Mouse (Mus musculus) neural tube, embryonic 12.5 days (tissue): ENCODE measurements around the gene Phlpp2. TPM values are rescaled to one million over a fixed set of nuclear protein-coding genes. Genes with fewer than 3 reads are reported as not detected.

ENCODE experiments used
- ATAC-seq: fragments of 200-750 bp; cut with Nextera tagmentation; 2 replicates; pipeline ENCODE4 v1.8.0; 2017; ENCODE audit warnings: low read depth, mild to moderate bottlenecking, moderate TSS enrichment, moderate library complexity; ENCODE audit not compliant: low FRiP score
- H3K27ac ChIP-seq: fragments of 300-500 bp; sonication (generic); 2 replicates; pipeline ENCODE4 v1.5.1; 2016
- H3K27me3 ChIP-seq: fragments of 300-500 bp; sonication (generic); replicated peaks from 2 replicates; pipeline ENCODE4 v1.6.1; 2016; ENCODE audit warnings: mild to moderate bottlenecking
- H3K36me3 ChIP-seq: fragments of 300-500 bp; sonication (generic); 2 replicates; pipeline ENCODE4 v1.6.1; 2016; ENCODE audit warnings: mild to moderate bottlenecking
- H3K4me1 ChIP-seq: fragments of 300-500 bp; sonication (generic); 2 replicates; pipeline ENCODE4 v1.6.1; 2016
- H3K4me2 ChIP-seq: fragments of 300-500 bp; sonication (generic); replicated peaks from 2 replicates; pipeline ENCODE4 v1.6.1; 2016; ENCODE audit warnings: mild to moderate bottlenecking
- H3K4me3 ChIP-seq: fragments of 300-500 bp; sonication (generic); 2 replicates; pipeline ENCODE4 v1.5.1; 2016
- H3K9ac ChIP-seq: fragments of 300-500 bp; sonication (generic); 2 replicates; pipeline ENCODE4 v1.6.1; 2016; ENCODE audit warnings: mild to moderate bottlenecking
- H3K9me3 ChIP-seq: fragments of 300-500 bp; sonication (generic); 2 replicates; pipeline ENCODE4 v1.6.1; 2016; ENCODE audit warnings: mild to moderate bottlenecking
- WGBS: fragments of 180-500 bp; shearing (Covaris S2); methylation state at CpG from one replicate; pipeline ENCODE4 v1.1.7; 2016; 5-methylcytosine and 5-hydroxymethylcytosine counted together
- polyA plus RNA-seq: library from polyadenylated mRNA; unstranded; fragments of >200 nt; fragmentation: Nextera tagmentation; extraction: Ambion mirVana; gene quantifications from 2 replicates; pipeline ENCODE4 v1.2.1, GENCODE M21; 2016

The Phlpp2 gene
- polyA plus RNA-seq, 1 experiment from 2014 or later, result 3.3 TPM

DNA sequence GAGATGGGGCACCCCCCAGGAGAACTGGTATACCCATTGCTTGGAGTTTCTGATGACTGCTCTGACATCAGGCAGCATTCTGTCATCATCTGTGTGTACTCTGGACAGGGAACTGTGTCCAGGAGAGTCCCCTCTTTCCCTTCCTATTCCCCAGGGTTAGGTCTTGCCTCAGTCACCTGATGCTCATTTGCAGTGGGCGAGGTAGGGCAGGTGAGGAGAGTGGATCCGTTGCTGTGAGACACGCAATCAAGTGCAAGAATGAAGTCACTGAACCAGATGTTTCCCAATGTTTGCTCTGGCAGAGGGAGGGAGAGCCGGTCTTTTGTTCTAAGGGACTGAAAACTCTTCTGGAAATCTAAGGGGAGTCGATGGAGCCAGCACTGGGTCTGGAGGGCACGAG is 111.0 kb downstream of the Phlpp2 start:
- Histone ChIP-seq H3K27me3 (no peaks in the 10 kb centered on the region; the same call in 1 of the 2 replicates), H3K9ac (no peak overlapping the region), H3K4me1 (peaks cover 2% of the 10 kb centered on the region; the same call in 1 of the 2 replicates), H3K9me3 (peaks cover 9% of the 10 kb centered on the region; the same call in 1 of the 2 replicates), H3K4me2 (no peak overlapping the region), H3K36me3 (no peaks in the 10 kb centered on the region), H3K4me3 (no peak overlapping the region), H3K27ac (no peak overlapping the region)
- ATAC-seq, result no peak
- WGBS, result 77% methylated on average over 6 of the region's 6 CpGs

DNA sequence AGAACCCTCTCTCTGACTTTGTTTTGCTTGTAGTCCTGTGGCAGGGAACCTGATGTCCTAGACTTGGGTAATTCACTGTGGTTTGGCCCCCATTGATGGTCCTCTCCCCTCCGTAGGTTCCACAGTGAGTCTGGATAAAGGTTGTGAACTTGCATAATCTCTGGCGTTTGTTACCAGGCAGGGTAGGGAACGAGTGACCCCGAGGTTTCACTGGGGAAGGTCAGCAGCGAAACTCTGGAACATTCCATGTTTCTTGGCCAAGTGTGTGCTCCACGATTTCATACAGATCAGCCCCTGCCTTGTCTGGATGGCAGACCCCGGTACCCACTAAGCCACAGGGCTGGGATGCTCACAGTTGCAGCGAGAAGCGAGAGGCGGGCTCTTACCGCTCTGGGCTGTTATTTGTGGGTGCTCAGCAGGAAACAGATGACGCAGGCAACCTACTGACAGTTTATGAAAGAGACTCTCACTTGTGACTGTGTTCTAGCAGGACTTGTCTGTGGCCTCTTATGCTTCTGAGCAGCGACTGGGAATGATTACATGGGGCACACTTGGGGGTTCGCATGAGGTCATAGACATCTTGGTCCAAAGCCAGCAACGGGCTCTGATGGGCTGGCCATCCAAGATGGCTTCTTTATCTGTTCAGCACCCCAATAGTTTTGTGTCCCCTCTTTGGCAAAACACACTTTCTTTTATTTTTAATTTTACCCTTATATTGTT is 114.2 kb downstream of the Phlpp2 start:
- ATAC-seq, result no peak
- WGBS, result 74% methylated on average over 15 of the region's 15 CpGs

DNA sequence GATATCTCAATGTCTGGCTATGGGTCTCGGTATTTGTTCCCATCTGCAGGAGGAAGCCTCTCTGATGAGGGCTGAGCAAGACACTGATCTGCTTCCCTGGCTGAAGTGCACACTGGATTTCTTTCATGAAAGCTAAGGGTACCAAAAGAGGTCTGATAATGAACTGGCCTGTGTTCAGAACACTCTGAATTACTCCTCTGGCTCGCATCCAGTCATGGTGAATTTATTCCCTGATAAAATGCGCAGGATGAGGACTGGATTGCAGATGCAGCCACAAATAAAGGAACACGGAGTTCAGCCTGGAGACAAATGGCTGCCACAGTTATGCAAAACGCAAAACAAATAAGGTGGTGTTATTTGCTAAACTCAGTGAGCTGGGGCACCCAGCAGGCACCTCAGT is 115.6 kb downstream of the Phlpp2 start:
- 0 out of 2 replicates have a peak, but pooled peaks have one; percentile 29 for ATAC-seq
- Histone ChIP-seq H3K36me3 (no peaks in the 10 kb centered on the region), H3K4me3 (no peak overlapping the region), H3K9me3 (no peaks in the 10 kb centered on the region), H3K27ac (no peak overlapping the region), H3K27me3 (no peaks in the 10 kb centered on the region; the same call in 1 of the 2 replicates), H3K9ac (no peak overlapping the region), H3K4me1 (peaks cover 4% of the 10 kb centered on the region; the same call in 1 of the 2 replicates), H3K4me2 (no peak overlapping the region)
- WGBS, result 17% methylated on average over 5 of the region's 5 CpGs

More for the DNA sequence above, 114.2 kb downstream of the Phlpp2 start:
- Histone ChIP-seq H3K27me3 (no peaks in the 10 kb centered on the region; the same call in 1 of the 2 replicates), H3K4me3 (no peak overlapping the region), H3K4me2 (no peak overlapping the region), H3K9ac (no peak overlapping the region), H3K4me1 (peaks cover 4% of the 10 kb centered on the region; the same call in 1 of the 2 replicates), H3K27ac (no peak overlapping the region), H3K36me3 (no peaks in the 10 kb centered on the region), H3K9me3 (no peaks in the 10 kb centered on the region)

DNA sequence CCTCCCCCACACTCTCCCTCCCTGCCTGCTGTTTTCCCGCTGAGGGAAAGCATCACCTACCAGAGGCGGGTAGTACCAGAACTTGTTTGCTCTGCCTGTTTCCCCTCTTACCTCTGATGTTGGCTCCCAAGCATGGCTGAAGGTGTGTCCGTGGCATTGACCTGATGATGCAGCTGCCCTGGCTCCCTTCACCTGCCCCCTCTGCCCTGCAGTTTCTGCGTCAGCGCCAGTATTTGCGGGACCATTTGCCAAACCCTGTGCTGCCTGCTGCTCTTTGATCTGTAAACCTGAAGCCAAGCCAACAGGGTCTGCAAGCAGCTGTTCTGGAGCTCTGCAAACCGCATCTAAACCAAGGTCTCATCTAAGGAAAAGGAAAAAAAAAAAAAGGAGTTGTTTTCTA is 118.0 kb downstream of the Phlpp2 start:
- Histone ChIP-seq H3K27ac (no peak overlapping the region), H3K4me1 (peaks cover 4% of the 10 kb centered on the region; the same call in 1 of the 2 replicates), H3K9me3 (no peaks in the 10 kb centered on the region), H3K4me3 (no peak overlapping the region), H3K9ac (no peak overlapping the region), H3K4me2 (no peak overlapping the region), H3K27me3 (no peaks in the 10 kb centered on the region), H3K36me3 (no peaks in the 10 kb centered on the region)
- 78% methylated on average over 7 of the region's 7 CpGs for WGBS
- ATAC-seq, result no peak

DNA sequence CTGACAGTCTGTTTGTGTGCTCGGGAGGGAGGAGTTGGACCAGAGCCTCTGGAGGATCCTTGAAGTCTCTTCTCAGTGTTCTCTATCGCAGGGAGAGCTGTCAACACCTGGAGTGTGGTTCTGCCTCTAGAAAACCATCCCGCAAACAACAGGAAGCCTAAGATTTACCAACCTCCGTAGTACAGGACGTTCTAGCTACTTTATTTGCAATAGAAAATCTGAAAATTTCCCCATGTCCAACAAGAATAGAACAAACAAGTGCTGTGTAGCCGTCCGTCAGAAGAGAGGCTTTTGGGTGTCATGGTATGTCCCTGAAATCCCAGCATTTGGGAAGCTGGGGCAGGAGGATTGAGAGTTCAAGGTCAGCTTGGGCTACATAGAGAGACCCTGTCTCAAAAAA is 119.4 kb downstream of the Phlpp2 start:
- ATAC-seq, result no peak
- Histone ChIP-seq H3K9me3 (no peaks in the 10 kb centered on the region), H3K9ac (no peak overlapping the region), H3K4me1 (peaks cover 4% of the 10 kb centered on the region; the same call in 1 of the 2 replicates), H3K4me3 (no peak overlapping the region), H3K27ac (no peak overlapping the region), H3K36me3 (no peaks in the 10 kb centered on the region), H3K27me3 (no peaks in the 10 kb centered on the region), H3K4me2 (no peak overlapping the region)
- 90% methylated on average over 7 of the region's 7 CpGs for WGBS

DNA sequence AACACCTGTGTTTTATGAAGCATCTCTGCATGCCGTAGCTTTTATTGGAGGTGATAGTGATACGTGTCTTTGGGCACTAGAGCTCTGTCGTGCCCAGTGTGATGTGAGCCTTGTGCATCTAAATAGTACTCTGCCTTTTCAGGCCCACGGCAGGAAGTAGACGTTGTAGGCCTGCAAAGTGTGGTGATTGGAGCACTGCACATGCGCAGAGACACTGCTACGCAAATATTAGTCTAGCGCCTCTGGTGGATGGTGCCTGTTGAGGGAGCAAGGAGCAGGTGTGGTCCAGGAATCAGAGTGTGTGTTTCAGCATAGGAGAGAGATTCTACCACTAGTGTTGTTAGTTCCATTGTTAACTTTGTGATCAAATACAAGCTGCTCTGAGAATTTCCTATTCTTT is 120.8 kb downstream of the Phlpp2 start:
- Histone ChIP-seq H3K9ac (no peak overlapping the region), H3K4me2 (no peak overlapping the region), H3K36me3 (no peaks in the 10 kb centered on the region), H3K4me1 (0 out of 2 replicates have a peak, but pooled peaks cover 4% of the 10 kb centered on the region), H3K27me3 (no peaks in the 10 kb centered on the region), H3K27ac (no peak overlapping the region), H3K4me3 (no peak overlapping the region), H3K9me3 (no peaks in the 10 kb centered on the region)
- no peak for ATAC-seq
- 90% methylated on average over 8 of the region's 8 CpGs for WGBS

DNA sequence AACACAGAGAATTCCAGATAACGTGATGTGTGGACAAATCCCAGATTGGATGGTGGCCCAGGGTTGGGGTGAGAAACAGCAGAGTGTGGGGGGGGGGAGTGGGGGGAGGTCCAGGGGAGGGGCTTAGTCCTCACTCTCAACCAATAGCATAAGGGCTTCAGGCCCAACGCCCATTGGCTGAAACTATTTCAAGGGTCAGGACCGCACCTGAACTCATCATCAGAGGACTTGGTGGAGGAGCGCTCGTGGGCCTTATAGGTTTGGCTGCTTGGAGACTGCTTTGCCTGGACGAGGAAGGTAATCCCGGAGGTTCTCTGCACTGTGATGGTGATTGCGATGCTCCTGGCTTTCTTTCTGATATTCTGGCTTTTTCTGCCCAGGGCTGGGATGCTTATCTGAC is 121.9 kb downstream of the Phlpp2 start, which contains the start of gene Tat:
TSS of gene Tat (plus strand) at position 214 of the 400 bp plus-strand sequence.
- Histone ChIP-seq H3K9ac (no peak within 1 kb of the TSS), H3K4me2 (no peak within 1 kb of the TSS), H3K9me3 (no peaks in the 10 kb centered on the region), H3K36me3 (no peaks in the 10 kb centered on the region), H3K27me3 (no peaks in the 10 kb centered on the region), H3K4me3 (no peak within 1 kb of the TSS), H3K27ac (no peak within 1 kb of the TSS), H3K4me1 (no peaks in the 10 kb centered on the region)
- WGBS, result 85% methylated on average over 8 of the region's 8 CpGs
- ATAC-seq, result no peak

DNA sequence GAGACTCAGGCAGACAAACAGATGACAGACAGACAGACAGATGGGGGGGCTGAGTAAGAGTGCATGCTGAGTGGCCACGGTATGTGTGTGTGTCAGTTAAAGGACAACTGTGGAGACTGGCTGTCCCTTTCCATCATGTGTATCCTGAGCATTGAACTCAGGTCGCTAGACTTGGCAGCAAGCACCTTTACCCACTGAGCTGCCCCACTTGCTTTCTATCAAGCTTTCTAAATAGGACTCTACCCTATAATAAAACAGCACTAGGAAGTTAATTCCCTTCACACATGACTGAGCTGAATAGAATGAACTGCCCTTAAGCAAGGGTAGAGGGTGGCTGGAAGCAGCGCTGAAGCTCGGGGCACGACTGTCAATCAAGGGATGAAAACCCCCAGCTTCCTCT is 123.8 kb downstream of the Phlpp2 start:
- 74% methylated on average over 5 of the region's 5 CpGs for WGBS
- Histone ChIP-seq H3K9ac (no peak overlapping the region), H3K4me1 (no peaks in the 10 kb centered on the region), H3K4me2 (no peak overlapping the region), H3K27ac (no peak overlapping the region), H3K9me3 (no peaks in the 10 kb centered on the region), H3K27me3 (no peaks in the 10 kb centered on the region), H3K36me3 (no peaks in the 10 kb centered on the region), H3K4me3 (no peak overlapping the region)
- ATAC-seq, result no peak

DNA sequence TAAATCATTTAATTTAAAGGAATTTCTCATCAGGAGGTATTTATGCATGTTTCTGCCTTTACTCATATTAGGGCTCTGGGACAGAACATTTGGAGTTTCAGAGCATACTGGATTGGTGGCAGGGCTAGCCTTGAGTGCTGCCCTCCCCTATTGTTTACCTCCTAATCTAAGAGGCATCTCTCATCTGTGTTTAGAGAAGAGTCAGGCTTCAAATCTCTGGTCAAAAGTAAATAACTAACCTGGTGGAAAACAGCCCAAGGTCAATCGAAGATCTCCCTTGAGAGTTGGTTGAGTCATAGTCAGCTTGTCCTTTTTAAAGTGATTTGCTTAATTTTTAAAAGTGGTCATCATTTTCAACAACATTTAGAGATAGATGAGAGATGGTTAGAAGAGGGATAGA is 124.6 kb downstream of the Phlpp2 start:
- no peak for ATAC-seq

More for the DNA sequence above, 124.6 kb downstream of the Phlpp2 start:
- no peaks in the 10 kb centered on the region for H3K27me3 ChIP-seq
- WGBS, result 83% methylated on average over 1 of the region's 1 CpGs
- no peaks in the 10 kb centered on the region for H3K4me1 ChIP-seq
- H3K4me2 ChIP-seq, result no peak overlapping the region
- no peaks in the 10 kb centered on the region for H3K9me3 ChIP-seq
- H3K36me3 ChIP-seq, result no peaks in the 10 kb centered on the region
- H3K27ac ChIP-seq, result no peak overlapping the region
- H3K4me3 ChIP-seq, result no peak overlapping the region
- H3K9ac ChIP-seq, result no peak overlapping the region

Other genes with a start within 250 kb of the Phlpp2 start
- 197 TPM in 2 replicates for gene Ist1, start 175.3 kb upstream of the Phlpp2 start, polyA plus RNA-seq
- gene Zfp821, start 163.0 kb upstream of the Phlpp2 start, polyA plus RNA-seq, result 77.7 and 79.1 TPM in 2 replicates
- 6.3 and 7.8 TPM in 2 replicates for gene Atxn1l, start 130.8 kb upstream of the Phlpp2 start, polyA plus RNA-seq
- gene Ap1g1, start 90.0 kb upstream of the Phlpp2 start, polyA plus RNA-seq, result 56.4 and 62.9 TPM in 2 replicates
- 0.43 and 0.61 TPM in 2 replicates for gene Marveld3, start 93.7 kb downstream of the Phlpp2 start, polyA plus RNA-seq
- not detected in 2 replicates for gene Tat, start 121.9 kb downstream of the Phlpp2 start, polyA plus RNA-seq
- not detected in 2 replicates for gene Chst4, start 171.2 kb downstream of the Phlpp2 start, polyA plus RNA-seq
- gene Zfp612, start 211.2 kb downstream of the Phlpp2 start, polyA plus RNA-seq, result 12.7 and 13.0 TPM in 2 replicates
- not detected in 2 replicates for gene Gm21964, start 232.7 kb downstream of the Phlpp2 start, polyA plus RNA-seq
- gene Gm17720, start 234.2 kb downstream of the Phlpp2 start, polyA plus RNA-seq, result not detected in 2 replicates